Mouse (Mus musculus): ENCODE data around the gene Rhbdd1. TPM values are rescaled to one million over a fixed set of nuclear protein-coding genes. Genes with fewer than 3 reads are reported as not detected.

Rhbdd1 gene
- polyA plus RNA-seq, 1 experiment: 13.7 TPM

DNA sequence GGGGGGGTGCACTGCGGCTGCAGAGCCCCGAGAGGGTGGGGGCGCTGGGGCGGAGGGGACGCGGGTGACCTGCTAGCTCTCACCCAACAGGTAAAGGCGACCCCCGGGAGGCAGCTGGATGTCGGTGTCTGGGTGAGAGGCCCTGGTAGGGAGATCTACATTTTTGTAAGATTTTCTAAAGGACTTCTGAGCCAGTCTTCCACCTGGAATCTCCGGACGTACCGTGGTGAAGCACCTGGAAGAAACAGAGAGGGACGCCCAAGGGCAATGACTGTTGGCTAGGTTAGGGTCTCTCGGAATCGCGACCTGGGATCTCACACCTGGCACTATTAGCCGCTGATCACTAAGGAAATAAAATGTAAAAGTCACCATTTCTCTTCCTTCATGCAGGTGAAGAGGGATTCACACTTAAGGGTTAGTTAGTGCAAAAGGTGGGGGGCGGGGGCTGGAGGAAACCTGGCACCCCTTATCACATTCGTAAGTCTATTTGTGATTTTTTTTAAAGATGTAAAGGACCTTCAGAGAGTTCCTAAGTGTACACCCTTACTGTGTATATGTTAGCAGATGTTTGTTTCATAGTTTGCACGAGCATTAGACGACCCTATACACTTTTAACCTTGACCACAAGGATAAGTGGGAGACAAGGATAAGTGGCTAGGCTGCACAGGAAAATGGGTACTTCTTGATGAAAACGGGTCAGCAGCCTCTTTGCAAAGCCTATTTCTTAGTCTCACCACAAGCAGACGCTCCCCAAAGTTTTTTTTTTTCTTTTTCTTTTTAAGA is 24.1 kb upstream of the Rhbdd1 start:
- DNase-seq (ENCODE audit: low read depth): no peak

DNA sequence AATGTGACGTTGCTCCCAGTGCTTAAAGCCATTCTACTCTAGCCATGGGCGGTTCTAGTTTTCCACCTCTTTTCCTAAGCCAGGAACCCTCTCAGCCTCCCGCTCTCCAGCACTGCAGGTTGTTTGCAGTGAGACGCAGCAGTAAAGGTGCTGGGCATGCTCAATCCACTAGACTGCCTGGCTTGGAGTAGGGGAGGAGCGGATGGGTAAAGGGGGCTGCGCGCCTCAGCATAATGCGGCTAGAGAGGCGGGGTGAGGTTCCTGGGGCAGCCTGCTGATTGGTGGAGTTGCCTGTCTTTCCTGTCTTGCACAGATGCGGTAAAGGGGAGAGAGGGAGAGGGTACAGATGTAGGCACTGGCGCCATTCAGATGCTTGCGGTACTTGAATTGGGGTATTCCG is 23.5 kb upstream of the Rhbdd1 start:
- no peak for DNase-seq (ENCODE audit: low read depth)

DNA sequence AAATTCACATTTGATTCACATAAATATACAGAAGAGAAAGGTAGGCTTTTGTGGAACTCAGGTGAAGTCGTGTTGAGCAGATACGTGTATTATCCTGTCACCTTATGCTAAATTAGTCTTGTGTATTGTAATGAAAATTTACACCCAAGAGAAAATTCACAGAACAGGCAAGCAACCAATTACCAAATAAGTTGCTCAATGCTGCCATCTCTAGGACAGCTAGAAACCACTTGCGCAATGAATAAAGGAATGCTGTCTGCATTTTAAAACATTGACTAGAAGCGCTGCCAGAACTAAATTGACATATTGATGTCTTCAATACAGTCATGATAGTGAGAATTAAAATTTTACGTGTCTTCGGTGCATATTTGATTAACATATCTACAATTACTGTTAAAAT is 22.1 kb upstream of the Rhbdd1 start:
- DNase-seq (ENCODE audit: low read depth): no peak

DNA sequence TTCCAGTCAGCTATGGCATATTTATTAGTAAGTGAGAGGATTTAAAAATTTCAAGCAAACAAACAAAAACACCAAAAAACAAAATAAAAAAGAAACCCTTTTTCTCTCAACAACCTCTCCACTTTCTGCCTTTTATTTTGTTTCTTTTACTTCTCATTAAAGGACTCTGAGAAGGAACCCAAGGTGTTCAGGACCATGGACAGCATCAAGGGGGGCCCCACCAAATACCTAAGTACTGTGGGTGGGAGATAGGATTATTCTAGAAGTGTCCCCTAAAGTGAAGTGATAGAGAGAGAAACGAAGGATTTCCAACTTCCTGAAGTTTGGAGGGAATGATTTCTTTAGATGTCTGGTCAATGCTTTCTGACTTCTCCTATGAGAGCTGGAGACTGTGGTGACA is 17.7 kb upstream of the Rhbdd1 start:
- no peak for DNase-seq (ENCODE audit: low read depth)

DNA sequence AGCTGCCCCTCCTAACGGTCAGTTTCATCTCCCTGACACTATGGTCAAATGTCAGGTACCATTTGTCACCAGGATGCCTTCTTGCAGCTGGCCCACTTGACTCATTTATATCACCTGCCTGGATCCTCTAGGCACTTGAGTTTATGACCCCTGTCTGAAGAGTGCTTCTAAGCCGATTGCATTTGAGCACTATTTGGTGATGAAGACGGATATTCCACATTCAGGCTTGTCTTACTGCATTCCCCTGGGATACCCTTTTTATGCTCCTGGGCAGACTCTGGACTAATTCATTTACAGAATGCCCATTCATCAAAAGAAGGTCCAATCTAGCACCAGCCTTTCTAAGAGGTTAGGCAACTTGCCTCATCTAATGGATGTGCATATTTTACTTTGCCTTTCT is 11.8 kb upstream of the Rhbdd1 start:
- DNase-seq (ENCODE audit: low read depth): no peak

- no peak for DNase-seq (ENCODE audit: low read depth)
Measured at GRCm38 (mm10) chr1:82316746-82317126, 484 bp downstream of the Rhbdd1 start.

GRCm38 (mm10) chr1:82320456-82320855 is 4.2 kb downstream of the Rhbdd1 start:
- DNase-seq (ENCODE audit: low read depth): no peak

DNA sequence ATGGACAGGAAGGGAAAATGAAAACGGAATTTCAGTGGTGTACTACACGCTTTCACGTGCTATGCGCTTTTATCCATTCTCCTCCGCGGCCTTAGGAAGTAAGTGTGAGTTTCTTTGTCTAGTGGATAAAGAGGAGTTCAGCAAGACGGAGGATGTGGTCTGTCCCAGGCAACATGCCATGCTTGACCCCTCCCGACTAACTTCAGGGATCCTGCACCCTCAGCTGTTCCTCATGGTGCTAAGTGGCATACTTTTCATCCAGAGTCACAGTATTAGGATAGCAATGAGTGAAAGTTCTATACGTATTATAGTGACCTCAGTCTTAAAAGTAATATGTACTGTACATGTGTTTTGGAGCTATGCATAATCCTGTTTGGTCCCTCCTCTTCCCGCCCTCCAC is 4.6 kb downstream of the Rhbdd1 start:
- no peak for DNase-seq (ENCODE audit: low read depth)

DNA sequence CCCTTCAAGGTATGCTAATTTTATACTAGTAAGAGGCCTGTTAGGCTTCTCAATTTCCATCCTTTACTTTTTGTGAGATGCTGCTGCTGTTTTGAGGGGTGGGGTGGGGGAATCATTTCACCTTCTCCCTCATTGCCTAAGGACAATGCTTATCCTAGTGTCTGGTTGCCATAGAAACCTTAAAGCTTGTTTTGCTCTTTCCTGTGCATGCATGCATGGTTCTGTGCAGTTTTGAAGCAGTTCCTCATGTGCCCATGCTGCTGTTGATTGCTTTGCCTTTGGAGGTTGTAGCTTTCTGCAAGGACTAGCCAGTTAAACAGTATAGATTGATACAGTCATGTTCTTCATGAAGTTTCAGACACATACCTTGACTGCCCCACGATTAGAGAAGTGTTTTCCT is 5.2 kb downstream of the Rhbdd1 start:
- no peak for DNase-seq (ENCODE audit: low read depth)

DNA sequence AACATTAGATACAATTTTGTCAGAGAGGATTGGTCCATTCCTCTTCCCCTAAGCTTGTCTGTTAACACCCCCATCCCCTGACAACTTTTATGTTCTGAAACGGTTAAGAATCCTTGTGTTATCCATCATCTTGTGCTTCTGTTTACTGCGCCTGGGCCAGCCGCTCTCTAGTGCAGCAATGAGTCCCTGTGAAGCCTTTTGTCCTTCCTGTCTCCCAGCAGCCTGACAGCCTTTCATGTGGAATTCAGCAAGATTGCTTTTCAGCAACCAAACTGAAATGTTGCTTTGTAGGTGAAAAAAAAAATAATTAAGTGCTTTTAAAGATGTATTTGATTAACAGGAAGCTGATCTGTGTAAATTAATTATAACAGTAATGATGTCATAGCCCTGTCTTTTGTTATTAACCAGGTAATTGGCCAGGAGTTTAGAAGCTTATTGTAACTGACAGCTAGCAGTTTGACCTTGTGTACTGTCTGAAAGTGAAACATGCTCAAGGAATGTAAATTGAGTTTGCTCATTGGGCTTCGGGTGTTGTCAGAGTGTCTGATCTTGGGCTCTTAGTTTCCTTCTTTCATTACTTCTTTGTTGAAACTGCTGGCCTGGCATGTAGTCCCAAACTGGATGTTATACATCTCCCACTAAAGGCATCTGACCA is 8.0 kb downstream of the Rhbdd1 start:
- no peak for DNase-seq (ENCODE audit: low read depth)

DNA sequence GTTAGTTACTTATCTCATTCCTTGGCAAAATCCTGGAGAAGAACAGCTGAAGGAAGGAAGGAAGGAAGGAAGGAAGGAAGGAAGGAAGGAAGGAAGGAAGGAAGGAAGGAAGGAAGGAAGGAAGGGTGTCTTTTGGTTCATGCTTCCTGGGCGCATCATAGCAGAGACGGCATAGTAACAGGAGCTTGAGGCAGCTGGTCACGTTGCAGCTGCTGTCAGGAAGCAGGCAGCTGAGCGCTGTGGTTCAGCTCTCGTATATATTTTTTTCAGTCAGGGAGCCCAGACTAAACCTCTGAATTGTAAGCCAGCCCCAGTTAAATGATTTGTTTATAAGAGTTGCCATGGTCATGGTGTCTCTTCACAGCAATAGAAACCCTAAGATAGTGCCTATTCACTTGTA is 9.9 kb downstream of the Rhbdd1 start:
- no peak for DNase-seq (ENCODE audit: low read depth)

DNA sequence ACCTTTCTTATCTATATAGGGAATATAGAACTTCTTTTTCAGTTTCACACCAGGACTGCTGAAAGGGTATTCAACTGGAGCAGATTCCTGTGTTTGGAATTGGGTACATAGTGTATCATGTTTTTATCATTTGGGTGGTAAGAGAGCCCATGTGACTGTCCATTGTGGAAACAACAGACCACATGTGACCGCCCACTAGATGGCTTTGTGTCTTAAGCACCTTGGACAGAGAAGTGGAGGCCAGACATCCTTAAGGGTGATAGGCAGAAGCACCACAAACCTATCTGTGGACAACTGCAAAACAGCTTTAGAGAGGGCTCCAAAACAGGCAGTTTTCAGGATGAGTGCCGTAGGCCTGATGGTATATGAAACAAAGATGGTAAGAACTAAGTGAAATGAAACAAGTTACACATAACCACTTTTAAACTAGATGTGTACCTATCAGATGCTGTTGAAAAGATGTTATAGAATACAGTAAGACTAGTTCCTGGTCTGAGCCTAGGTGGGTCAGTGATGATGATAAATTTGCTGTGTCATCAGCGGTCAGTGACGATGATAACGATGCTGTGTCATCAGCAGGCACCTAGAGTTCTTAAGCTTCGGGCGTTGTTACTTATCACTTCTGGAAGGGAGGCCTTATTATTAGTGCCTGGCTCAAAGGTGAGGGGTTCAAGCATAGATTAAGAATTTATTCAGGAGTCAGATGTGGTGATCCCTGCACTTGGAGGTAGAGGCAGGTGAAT is 12.0 kb downstream of the Rhbdd1 start:
- no peak for DNase-seq (ENCODE audit: low read depth)

DNA sequence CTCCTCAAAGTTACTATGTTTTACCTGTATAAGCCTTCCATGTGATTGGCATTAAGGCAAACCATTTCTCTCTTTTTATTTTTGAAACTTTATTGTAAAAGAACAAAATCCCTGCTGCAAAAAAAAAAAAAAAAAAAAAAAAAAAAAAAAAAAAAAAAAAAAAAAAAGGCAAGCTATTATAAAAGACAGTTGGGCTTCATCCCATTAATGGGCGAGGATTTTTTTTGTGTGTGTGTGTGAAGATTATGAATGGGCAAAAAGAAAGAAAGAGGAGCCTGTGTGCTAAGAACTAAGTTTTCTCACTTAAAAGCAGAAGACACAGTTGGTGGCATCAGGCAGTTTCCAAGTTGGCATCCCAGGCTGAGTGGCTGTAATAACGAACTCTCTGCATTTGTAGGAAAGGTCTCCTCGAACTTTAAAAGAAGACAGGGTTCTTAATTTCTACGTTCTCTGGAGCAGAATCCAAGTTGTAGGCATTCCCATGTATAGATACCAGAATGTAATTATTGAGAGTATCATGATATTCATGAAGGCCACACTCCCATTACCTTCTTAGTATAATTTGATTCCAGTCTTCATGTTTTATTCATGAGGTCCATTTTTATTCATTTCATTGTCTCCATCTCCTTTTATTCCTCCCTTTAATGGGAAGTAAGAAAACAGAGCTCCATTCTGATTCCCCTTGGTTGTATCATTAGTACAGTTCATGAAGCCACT is 13.1 kb downstream of the Rhbdd1 start:
- no peak for DNase-seq (ENCODE audit: low read depth)

GRCm38 (mm10) chr1:82329954-82330247 is 13.6 kb downstream of the Rhbdd1 start:
- DNase-seq (ENCODE audit: low read depth): no peak

- no peak for DNase-seq (ENCODE audit: low read depth)
Measured at GRCm38 (mm10) chr1:82334506-82334905, 18.3 kb downstream of the Rhbdd1 start.

- no peak for DNase-seq (ENCODE audit: low read depth)
Measured at GRCm38 (mm10) chr1:82353089-82353488, 36.8 kb downstream of the Rhbdd1 start.

DNA sequence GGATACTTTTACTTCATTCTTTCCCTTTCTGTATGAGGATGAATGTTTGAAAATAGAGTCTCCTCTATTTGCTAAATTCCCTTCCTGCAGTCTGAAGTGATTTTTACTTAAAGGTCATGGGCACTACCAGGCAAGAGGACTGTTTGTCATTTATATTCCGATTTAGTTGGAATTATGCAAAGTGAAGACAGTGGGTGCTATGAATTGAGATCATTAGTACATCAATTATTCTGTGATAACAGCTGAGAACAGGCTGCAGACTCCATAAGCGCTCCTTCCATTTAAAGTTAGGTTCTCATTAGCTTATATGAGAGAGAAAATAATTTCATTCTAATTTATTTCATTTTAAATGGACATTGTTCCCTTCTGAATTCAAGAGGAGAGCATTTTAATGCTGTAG is 37.5 kb downstream of the Rhbdd1 start:
- no peak for DNase-seq (ENCODE audit: low read depth)

DNA sequence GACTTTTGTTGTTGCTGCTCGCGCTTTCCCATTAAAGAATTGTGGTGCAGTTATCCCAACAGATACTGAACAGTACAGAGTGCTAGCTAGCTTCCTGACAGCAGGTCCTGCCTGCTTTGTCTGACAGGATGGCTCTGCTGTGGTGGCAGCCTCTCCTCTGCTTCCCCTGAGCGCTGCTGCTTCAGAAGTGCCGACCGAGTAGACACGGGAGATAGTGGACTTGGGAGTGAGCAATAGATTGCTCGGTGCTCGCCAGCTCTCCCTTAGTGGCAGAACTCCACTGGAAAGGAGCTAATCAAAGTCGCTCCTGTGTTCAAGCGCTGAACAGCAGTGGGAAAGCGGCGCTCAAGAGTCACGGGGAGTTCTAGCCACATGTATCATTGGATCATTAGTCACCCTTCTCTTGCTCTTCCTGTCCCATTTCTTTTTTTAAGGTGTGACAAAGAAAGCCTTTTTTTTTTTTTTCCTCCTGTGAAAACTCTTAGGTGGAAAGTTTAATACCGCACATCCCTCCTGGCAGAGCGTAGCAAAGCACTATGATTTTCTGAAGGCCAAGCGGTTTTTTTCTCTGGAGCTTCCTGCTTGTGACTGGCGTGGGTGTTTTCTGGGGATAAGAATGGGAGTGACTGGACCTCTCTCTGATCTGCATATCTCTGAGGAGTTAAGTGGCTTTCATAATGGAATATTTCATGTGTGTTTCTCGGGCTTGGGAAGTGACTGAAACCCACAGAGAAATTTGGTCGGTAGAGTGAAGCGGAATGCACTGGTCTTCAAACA is 42.8 kb downstream of the Rhbdd1 start:
- no peak for DNase-seq (ENCODE audit: low read depth)

- DNase-seq (ENCODE audit: low read depth): no peak
Measured at GRCm38 (mm10) chr1:82359648-82360026, 43.4 kb downstream of the Rhbdd1 start.

GRCm38 (mm10) chr1:82361240-82361639 is 45.0 kb downstream of the Rhbdd1 start:
- no peak for DNase-seq (ENCODE audit: low read depth)

- DNase-seq (ENCODE audit: low read depth): no peak
Measured at GRCm38 (mm10) chr1:82362165-82362564, 45.9 kb downstream of the Rhbdd1 start.

DNA sequence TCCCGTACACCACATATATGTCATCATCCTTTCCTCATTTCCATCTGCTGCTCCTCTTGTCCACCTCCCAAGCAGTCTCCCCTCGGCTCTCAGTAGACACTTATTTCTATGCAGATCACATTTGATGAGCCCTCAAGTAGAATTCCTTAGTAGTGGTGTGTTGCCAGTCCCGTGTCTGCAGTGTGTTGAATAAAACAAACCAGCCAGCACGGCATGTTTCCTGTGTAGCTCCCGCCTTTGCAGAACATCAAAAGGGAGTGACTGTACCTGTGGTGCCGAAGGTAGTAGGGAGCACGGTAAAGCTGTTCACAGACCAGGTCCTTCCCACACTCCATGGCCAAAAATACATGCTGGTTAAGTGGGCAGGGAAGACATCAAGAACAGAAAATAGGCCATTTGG is 47.8 kb downstream of the Rhbdd1 start:
- DNase-seq (ENCODE audit: low read depth): no peak
